Mouse (Mus musculus) kidney, embryonic 14.5 days (tissue): Measurements from ENCODE around the gene Gm27179. TPM values are rescaled to one million over a fixed set of nuclear protein-coding genes. Genes with fewer than 3 reads are reported as not detected.
A peak's percentile ranks its signal among the peaks of the same experiment; 100 is the strongest.
"Not testable (repeated sequence)": the region's sequence is repeated elsewhere in the genome, so short reads cannot be mapped to it uniquely, and the experiment has no call there.

Source experiments
- ATAC-seq: fragments of 200-750 bp; cut with Nextera tagmentation; 2 replicates; pipeline ENCODE4 v1.8.0; 2017; ENCODE audit warnings: moderate number of reproducible peaks, mild to moderate bottlenecking, moderate TSS enrichment, moderate library complexity; ENCODE audit not compliant: low FRiP score, low TSS enrichment
- H3K27ac ChIP-seq: fragments of 300-500 bp; sonication (generic); 2 replicates; pipeline ENCODE4 v1.5.1; 2014; ENCODE audit warnings: low read depth, mild to moderate bottlenecking, low read length, moderate library complexity, mixed read lengths
- H3K27me3 ChIP-seq: fragments of 300-500 bp; sonication (generic); 2 replicates; pipeline ENCODE4 v1.6.1; 2014; ENCODE audit warnings: mild to moderate bottlenecking, low read length; ENCODE audit not compliant: control insufficient read depth, insufficient read depth
- H3K36me3 ChIP-seq: fragments of 300-500 bp; sonication (generic); 2 replicates; pipeline ENCODE4 v1.6.1; 2014; ENCODE audit warnings: low read length, mixed read lengths; ENCODE audit not compliant: control insufficient read depth, insufficient read depth
- H3K4me1 ChIP-seq: fragments of 300-500 bp; sonication (generic); 2 replicates; pipeline ENCODE4 v1.6.1; 2014; ENCODE audit warnings: low read length, mixed read lengths; ENCODE audit not compliant: control insufficient read depth, insufficient read depth
- H3K4me2 ChIP-seq: fragments of 300-500 bp; sonication (generic); replicated peaks from 2 replicates; pipeline ENCODE4 v1.6.1; 2014; ENCODE audit warnings: low read depth, mild to moderate bottlenecking, low read length
- H3K4me3 ChIP-seq: fragments of 300-500 bp; sonication (generic); 2 replicates; pipeline ENCODE4 v1.5.1; 2014; ENCODE audit warnings: mild to moderate bottlenecking, low read length
- H3K9ac ChIP-seq: fragments of 300-500 bp; sonication (generic); 2 replicates; pipeline ENCODE4 v1.6.1; 2014; ENCODE audit warnings: low read depth, mild to moderate bottlenecking, low read length, moderate library complexity
- H3K9me3 ChIP-seq: fragments of 300-500 bp; sonication (generic); 2 replicates; pipeline ENCODE4 v1.6.1; 2016; ENCODE audit warnings: low read length; ENCODE audit not compliant: control insufficient read depth
- WGBS: fragments of 180-500 bp; shearing (Covaris S2); extraction: QIAGEN DNeasy Blood & Tissue Kit; methylation state at CpG from one replicate; pipeline ENCODE4 v1.1.7; 2014; 5-methylcytosine and 5-hydroxymethylcytosine counted together
- polyA plus RNA-seq: library from polyadenylated mRNA; unstranded; fragments of >200 nt; fragmentation: Nextera tagmentation; extraction: Ambion mirVana; gene quantifications from 2 replicates; pipeline ENCODE4 v1.2.1, GENCODE M21; 2014

Gene Gm27179
- polyA plus RNA-seq, 1 experiment from 2014 or later = not detected

- WGBS = no CpG with 5 or more reads among the region's 7 CpGs
- not testable (repeated sequence) for H3K4me3 ChIP-seq, H3K27me3 ChIP-seq, H3K4me2 ChIP-seq, H3K9ac ChIP-seq, H3K36me3 ChIP-seq, ATAC-seq, H3K27ac ChIP-seq, H3K4me1 ChIP-seq, H3K9me3 ChIP-seq
Observed at GRCm38 (mm10) chr14:69536539-69536938, 24.2 kb upstream of the Gm27179 start.

- WGBS = no CpG with 5 or more reads among the region's 1 CpGs
- H3K36me3 ChIP-seq, H3K27me3 ChIP-seq, H3K27ac ChIP-seq, ATAC-seq, H3K9ac ChIP-seq, H3K9me3 ChIP-seq, H3K4me1 ChIP-seq, H3K4me3 ChIP-seq, H3K4me2 ChIP-seq: not testable (repeated sequence)
Observed at GRCm38 (mm10) chr14:69526202-69526601, 13.9 kb upstream of the Gm27179 start.

GRCm38 (mm10) chr14:69523001-69523400, 10.7 kb upstream of the Gm27179 start:
- H3K27ac ChIP-seq, ATAC-seq, H3K27me3 ChIP-seq, H3K36me3 ChIP-seq, H3K4me1 ChIP-seq, H3K9me3 ChIP-seq, H3K4me3 ChIP-seq, H3K9ac ChIP-seq, H3K4me2 ChIP-seq: not testable (repeated sequence)
- no CpG with 5 or more reads among the region's 1 CpGs for WGBS

GRCm38 (mm10) chr14:69520810-69521209, 8.5 kb upstream of the Gm27179 start:
- not testable (repeated sequence) for H3K9me3 ChIP-seq, H3K27me3 ChIP-seq, H3K4me3 ChIP-seq, H3K27ac ChIP-seq, H3K36me3 ChIP-seq, H3K4me1 ChIP-seq, H3K4me2 ChIP-seq, H3K9ac ChIP-seq, ATAC-seq
- no CpG with 5 or more reads among the region's 2 CpGs for WGBS

- H3K9ac ChIP-seq, H3K27ac ChIP-seq, ATAC-seq, H3K4me2 ChIP-seq, H3K4me1 ChIP-seq, H3K27me3 ChIP-seq, H3K36me3 ChIP-seq, H3K4me3 ChIP-seq, H3K9me3 ChIP-seq: not testable (repeated sequence)
- no CpG with 5 or more reads among the region's 1 CpGs for WGBS
Observed at GRCm38 (mm10) chr14:69507000-69507399, 5.3 kb downstream of the Gm27179 start.

GRCm38 (mm10) chr14:69503174-69503573, 9.2 kb downstream of the Gm27179 start, which contains the start of gene Gm16867:
TSS of gene Gm16867 (minus strand) at chr14:69503362.
- H3K27ac ChIP-seq, H3K4me1 ChIP-seq, H3K9me3 ChIP-seq, H3K4me2 ChIP-seq, H3K27me3 ChIP-seq, H3K4me3 ChIP-seq, H3K36me3 ChIP-seq, H3K9ac ChIP-seq: not testable (repeated sequence)
- WGBS = no CpG with 5 or more reads among the region's 29 CpGs
- peak; percentile 96 for ATAC-seq

- H3K4me2 ChIP-seq, H3K4me3 ChIP-seq, H3K27me3 ChIP-seq, H3K9me3 ChIP-seq, H3K27ac ChIP-seq, H3K36me3 ChIP-seq, H3K4me1 ChIP-seq, H3K9ac ChIP-seq: not testable (repeated sequence)
- no CpG with 5 or more reads among the region's 73 CpGs for WGBS
- peak; percentile 78 for ATAC-seq
Observed at GRCm38 (mm10) chr14:69502440-69503150, 9.8 kb downstream of the Gm27179 start.

- not testable (repeated sequence) for H3K4me2 ChIP-seq, ATAC-seq, H3K4me3 ChIP-seq, H3K9me3 ChIP-seq, H3K36me3 ChIP-seq, H3K9ac ChIP-seq, H3K4me1 ChIP-seq, H3K27ac ChIP-seq, H3K27me3 ChIP-seq
Observed at GRCm38 (mm10) chr14:69496259-69496658, 16.1 kb downstream of the Gm27179 start.

- no CpG with 5 or more reads among the region's 2 CpGs for WGBS
- H3K27me3 ChIP-seq, H3K27ac ChIP-seq, H3K4me3 ChIP-seq, H3K9me3 ChIP-seq, H3K36me3 ChIP-seq, H3K4me2 ChIP-seq, ATAC-seq, H3K9ac ChIP-seq, H3K4me1 ChIP-seq: not testable (repeated sequence)
Observed at GRCm38 (mm10) chr14:69494946-69495345, 17.4 kb downstream of the Gm27179 start.
